Mouse (Mus musculus) thymus, postnatal 10 days (tissue): Measurements from ENCODE around the gene Paxbp1.

Experiments used
- DNase-seq, 2 experiments: peaks; one replicate each; pipeline ENCODE4 v3.0.0; 2021; ENCODE audit warnings: low spot score in 2 of 2

Gene Paxbp1

GRCm38 (mm10) chr16:90996327-90997243 is 47.8 kb downstream of the Paxbp1 start:
- no peak for DNase-seq

- no peak for DNase-seq
Observed at GRCm38 (mm10) chr16:90995498-90995897, 48.8 kb downstream of the Paxbp1 start.

- DNase-seq = no peak
Observed at GRCm38 (mm10) chr16:90995023-90995422, 49.3 kb downstream of the Paxbp1 start.

- no peak for DNase-seq
Observed at GRCm38 (mm10) chr16:90989162-90989561, 55.2 kb downstream of the Paxbp1 start.

GRCm38 (mm10) chr16:90988665-90989064 is 55.7 kb downstream of the Paxbp1 start:
- DNase-seq = no peak

GRCm38 (mm10) chr16:90988039-90988438 is 56.3 kb downstream of the Paxbp1 start:
- DNase-seq = no peak

- DNase-seq = no peak
Observed at GRCm38 (mm10) chr16:90971004-90971403, 73.3 kb downstream of the Paxbp1 start.

GRCm38 (mm10) chr16:90966241-90966640 is 78.1 kb downstream of the Paxbp1 start:
- no peak for DNase-seq

GRCm38 (mm10) chr16:90964302-90964701 is 80.0 kb downstream of the Paxbp1 start:
- DNase-seq = no peak
